Mouse (Mus musculus): ENCODE measurements at regions not wholly inside any gene's neighbourhood (a gene's known extent, or its start where the extent isn't known, plus 50 kb on each side); places are given as distances from the start of the nearest gene placed in this dataset.
A peak's percentile ranks its signal among the peaks of the same experiment; 100 is the strongest.

DNA sequence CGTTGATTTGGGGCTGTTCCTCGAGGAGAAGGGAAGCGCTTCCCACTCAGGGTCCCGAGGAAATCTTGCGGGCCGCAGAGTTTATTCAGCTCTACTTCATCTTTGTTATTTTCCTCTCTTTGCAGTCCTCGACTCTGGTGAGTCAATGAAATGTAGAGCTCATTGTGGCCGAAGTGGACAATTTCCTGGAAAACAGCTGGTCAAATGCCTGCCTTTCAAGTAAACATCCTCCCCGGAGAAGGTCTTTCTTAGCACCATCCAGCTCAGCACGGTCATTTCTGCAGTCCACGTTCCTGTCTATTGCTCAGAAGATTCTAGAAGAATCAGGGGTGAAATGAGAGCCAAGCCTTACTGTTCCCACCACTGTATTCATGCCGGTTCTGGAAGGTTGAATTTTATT is 133.0 kb downstream of the Bcas1 start:
- DNase-seq: no peak

DNA sequence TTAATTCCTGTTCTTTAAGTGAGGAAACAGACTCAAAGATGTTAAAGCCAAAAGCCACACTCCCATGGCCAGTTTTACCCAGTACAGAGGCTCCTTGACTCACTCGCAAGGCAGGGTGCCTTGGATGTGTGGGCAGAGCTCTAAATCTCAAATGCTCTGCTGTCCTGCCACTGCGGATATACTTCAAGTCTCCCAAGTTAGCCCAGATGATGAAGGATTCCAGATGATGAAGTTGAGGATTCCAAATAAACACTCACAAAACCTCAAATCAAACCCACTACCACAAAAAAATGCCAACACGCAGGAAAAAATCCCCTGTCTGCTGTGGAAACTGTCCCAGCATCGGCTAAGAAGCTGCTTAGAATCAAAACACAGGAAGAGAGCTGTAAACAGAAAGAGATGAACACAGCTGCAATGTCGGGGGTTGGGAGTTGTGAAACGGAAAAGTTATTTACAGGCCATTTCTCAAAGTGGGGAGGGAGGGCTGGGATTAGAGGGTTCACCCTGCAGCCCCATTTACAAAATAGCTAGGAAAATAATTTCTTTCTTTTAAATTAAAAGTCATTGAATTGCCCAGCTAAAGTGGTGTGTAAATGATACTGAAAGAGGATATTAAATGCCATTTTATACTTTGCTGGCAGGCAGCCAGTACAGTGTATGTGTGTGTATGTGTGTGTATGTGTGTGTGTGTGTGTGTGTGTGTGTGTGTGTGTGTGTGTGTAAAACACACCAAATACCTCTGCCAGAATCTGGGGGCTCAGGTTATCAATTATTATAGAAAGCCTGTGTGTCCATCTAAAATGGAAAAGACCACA is 135.6 kb downstream of the Bcas1 start:
- DNase-seq: no peak

DNA sequence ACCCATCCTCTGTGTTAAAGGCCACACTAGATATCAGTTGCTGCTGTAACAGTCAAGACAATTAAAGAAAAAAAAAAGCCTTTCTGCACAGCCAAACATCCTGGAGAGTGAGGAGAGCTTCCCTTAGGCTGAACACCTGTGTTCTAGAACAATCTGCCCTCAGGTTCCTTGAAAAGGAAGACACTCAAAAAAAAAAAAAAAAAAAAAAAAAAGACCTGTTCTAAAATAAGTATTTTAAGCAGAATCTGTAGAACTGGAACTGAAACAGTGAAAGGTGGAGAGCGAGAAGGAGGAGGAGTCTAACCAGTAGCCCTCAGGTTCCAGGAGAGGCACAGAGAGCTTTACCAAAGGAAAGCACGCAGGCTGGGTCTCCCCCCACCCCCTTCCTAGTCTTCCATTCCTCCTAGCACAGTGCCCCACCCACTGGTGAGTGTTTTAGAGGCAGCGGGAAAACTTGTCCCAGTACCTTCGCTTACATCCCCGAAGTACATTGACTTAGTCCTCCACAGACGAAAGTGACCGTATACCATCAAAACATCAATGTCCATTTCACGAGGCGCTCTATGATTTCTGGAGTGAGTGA is 138.2 kb downstream of the Bcas1 start:
- no peak for DNase-seq

DNA sequence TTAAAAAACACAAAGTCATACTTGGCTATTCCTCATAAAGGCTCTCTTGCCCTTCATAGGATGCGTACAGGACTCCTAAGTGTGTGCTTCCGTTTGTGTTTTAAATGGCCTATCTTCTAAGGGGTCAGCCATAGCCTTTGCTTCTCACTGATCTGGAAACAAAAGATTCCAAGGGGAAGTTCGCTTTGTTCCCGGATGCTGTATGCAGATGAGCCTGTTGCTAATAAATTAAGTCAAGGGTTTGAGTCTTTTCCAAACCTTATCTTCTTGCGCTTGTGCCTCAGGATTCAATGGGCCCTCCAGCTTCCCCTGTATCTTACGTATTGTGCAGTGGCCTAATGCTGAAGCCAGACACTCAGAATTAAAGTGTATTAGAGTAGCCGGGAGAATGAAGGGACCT is 138.9 kb downstream of the Bcas1 start:
- no peak for DNase-seq

DNA sequence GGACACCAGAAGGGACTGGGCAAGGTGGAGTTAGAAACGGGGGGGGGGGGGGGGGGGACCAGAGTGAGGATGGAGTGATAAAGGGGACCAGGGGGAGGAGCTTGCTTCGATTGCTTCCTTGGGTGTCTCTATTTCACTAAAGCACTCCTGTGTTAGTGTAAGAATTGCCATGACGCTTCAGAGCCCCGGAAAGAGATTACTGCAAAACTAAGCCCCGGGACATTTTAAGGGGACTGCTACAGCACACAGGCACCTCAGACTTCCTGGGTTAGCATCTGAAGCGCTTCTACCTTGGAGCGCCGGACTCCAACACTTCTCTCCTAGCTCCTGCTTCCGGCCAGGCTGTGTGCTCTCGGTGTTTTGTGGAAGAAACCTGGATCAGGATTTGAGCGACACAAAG is 139.4 kb downstream of the Bcas1 start:
- DNase-seq: no peak

DNA sequence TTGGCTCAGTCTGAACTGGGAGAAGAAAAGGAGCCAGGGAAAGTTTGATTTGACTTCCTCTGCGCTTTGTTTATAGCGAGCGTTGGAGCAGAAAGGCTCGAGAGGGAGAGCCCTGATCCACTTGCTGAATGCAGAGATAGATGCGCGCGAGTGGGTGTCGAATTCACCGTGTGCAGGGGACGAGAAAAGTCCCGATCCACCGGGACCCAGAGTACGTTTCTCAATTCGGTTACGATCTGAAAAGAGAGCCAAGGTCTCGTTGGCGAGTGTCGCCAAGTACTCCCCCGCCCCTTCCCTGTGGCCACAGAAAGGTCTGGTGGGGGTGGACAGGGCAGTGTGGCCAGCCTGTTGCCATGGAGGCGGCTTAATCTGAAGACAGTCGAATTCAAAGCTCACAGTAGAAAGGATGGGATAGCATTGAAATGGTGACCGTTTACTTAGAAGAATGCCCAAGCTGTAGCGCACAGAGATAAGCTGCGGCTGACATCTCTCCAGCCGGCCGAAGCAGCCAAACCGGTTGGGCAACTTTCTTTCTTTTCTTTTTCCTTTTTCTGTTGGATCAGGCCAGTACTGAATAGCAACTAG is 139.5 kb upstream of the Zfp217 start:
- peak; percentile 47 for DNase-seq

DNA sequence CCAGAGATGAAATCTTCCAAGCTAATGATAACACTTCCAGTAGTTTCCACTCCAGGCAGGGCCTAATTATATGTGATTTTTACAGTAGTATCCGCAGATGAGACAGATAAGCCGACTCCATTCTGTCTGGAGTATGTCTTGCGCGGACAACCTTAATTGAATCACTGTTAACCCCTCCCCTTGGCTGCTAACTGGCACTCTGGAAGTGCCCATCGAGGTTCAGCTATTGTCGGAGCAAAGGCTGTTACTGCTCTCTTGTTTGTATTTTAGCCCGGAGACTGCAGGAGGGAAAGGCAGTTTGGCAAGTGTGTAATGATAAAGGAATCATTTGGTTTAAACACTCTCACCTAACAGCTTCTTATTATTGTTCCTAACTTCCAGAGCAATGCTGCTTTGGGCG is 138.9 kb upstream of the Zfp217 start:
- no peak for DNase-seq

DNA sequence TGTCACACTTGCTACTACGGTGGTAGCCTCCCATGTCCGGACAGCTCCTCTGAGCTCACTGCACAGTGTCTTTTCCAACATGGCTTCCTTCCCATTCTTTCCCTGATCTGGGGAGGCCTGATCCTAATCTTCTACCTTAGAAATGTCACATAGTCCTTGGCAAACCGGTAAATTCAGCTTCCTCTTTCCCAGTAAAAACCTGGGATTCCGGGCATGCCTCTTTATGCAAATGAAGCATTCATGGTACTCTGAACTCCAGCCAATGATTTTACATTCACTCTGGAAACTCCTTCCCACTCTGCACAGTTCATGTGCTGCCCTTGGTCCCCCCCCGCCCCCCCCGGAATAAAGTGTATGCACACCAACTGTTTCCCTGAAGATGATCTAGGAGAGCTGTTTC is 134.6 kb upstream of the Zfp217 start:
- no peak for DNase-seq

DNA sequence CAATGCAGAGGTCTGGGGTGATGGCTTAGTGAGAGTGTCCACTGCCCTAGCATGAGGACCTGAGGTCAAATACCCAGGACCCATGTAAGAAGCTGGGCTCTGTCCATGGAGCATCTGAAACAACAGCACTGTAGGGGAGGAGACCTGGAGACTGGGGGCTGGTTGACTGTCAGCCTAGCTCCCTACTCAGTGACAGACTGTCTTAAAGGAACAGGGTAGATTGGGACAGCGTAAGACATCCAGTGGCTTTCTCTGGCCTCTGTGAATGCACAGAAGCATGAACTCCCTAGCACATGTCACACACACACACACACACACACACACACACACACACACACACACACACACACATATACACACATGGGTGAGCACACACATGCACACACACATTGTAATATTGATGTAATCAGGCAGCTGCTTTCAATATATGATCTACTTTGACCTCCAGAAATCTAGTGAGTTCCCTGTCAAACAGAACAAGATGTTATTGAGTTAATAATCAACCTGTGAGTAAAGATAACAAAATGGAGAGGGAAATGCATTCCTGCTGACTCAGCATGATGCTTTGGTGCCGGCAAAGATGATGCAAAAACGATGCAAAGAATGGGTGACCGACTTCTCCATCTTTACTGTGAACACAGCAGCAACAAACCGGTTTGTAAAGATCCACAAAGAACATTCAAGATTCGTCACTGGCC is 133.6 kb upstream of the Zfp217 start:
- no peak for DNase-seq

DNA sequence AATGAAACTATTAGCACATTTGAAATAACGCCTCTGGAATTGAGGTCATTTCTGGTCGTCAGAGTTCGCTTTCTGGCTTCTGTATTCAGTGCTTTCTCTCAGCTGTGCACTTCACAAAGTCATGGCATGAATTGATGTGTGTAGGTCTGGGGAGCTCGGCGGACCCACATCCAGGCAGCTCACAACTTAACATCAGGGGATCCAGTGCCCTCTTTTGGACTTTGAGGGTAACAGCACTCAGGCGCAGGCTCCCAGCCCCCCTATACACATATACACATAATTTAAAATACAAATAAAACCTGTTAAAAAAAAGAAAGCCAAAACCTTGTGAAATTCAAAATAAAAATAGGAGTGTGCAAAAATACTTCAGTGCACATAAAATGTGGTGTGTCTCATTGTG is 132.8 kb upstream of the Zfp217 start:
- DNase-seq: no peak

DNA sequence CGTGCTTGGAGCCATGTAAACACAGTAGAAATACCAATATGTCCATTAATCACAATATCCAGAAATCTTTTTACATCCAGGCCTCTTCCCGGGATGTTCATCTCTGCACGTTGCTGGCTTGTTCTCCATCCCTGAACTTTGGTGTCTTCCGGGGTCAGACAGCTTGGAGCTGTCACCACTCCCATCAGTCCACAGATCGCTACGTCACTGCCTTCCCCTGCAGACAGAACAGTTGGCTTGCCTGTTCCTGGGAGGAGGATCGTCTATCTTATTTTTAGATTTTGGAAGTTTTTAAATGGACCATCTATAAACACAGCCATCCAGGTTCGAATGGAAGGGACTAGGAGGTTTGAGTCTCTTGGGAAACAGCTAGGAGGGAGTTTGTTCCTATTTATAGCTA is 130.0 kb upstream of the Zfp217 start:
- no peak for DNase-seq

DNA sequence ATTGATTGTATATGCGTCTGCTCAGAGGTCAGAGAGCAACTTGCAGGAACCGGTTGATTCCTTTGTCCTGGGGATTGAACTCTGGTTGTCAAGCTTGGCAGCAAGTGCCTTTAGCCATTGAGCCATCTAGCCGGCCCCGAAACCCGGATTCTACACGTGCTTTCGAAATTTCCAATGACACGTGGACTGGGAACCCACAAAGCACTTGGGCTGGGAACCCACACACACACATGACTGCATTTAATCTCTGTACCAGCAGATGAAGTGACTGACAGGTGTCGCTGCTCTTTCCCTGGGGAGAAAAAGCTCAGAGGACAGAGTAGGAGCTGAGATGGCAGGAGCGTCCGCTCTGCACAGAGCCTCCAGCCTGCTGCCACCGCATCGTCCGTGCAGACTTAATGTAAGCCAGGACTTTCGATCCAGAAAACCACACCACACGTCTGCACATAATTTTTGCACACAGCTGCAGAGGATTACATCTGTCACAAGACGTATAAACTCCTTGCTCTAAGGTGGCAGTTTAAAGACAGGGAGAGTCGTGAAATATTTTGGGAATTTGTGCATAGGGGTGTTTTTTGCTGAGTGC is 129.4 kb upstream of the Zfp217 start:
- DNase-seq: no peak

DNA sequence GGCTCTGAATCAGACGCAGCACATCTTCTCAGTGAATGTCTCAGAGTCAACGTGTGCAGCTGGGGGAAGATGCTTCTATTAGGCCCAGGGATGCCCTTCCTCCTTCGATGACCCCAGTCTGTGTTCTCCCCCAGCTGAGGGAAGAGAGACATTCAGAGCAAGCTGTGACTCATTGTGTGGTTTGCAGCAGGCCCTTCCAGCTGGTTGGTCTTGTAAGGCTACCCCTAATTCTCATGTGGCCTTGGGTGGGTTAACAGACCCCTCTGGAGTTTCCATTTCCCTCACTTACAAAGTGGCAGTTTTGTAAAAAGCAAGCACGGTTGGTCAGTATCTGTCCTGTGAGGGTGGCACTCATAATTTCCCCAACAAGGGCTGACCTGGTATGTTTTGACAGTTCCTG is 127.8 kb upstream of the Zfp217 start:
- no peak for DNase-seq

DNA sequence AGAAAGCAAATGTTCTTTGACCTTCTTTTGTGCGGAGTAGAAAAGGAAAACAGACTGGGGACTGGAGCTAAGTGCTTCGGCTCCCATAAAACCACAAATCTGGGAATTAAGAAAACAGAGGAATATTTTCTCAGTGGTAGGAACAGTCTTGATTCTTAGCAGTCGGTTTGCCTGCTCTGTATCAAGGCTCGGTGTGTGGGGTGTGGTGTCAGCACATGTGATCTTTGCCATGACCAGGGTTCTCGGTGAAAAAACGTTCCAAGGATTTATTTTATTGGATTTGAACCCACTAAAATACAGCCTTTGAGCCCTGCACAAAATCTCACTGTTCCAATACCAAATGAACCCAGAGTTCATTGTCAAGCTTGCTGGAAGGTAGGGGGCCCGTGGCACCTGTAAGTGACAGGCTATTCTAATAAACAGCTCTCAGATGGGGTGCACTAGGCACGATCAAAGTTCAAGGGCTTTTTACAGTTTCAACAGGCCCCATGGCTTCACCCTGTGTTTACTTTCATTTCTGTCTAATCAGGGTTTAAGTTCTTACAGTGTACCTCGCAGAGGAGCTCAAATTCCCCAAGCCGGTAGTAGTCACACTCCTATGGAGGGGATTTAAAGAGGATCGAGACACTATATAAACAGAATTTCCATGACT is 122.1 kb upstream of the Zfp217 start:
- no peak for DNase-seq

DNA sequence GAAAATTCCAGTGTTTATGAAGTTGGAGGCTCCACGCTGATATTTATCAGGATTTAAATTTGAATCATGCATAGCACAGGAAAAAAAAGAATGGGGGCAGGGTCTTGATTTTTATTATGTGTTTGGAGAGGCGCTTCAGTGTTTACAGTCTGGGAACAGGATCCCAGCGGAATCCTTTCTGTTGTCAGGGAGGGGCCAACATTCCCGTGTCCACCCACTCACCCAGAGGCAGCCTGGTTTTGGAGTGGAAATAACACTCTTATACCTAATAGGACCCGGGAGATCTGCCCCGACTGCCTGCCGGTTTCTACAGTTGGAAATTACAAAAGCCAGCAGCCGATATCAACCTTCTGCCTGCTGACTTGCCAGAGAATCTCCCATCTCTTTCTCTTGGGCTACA is 120.2 kb upstream of the Zfp217 start:
- DNase-seq: no peak

DNA sequence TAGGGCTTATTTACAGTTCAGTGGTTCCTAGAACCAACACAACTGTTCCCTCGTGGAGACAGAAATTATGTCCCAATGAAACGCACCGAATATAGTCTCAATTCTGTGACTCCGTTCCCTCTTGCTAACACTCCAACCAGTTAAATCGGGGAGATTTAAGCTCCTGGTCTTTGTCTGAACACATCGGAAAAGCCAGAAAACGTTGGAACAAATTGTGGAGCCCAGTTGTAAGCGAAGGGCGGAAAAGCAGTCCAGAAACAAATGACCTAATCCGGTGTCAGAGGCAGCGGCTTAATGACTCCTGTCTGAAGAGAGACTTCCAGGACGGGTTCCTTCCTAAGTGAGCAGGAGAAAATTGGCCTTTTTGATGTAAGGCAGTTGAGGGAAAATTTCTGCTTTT is 119.2 kb upstream of the Zfp217 start:
- no peak for DNase-seq

DNA sequence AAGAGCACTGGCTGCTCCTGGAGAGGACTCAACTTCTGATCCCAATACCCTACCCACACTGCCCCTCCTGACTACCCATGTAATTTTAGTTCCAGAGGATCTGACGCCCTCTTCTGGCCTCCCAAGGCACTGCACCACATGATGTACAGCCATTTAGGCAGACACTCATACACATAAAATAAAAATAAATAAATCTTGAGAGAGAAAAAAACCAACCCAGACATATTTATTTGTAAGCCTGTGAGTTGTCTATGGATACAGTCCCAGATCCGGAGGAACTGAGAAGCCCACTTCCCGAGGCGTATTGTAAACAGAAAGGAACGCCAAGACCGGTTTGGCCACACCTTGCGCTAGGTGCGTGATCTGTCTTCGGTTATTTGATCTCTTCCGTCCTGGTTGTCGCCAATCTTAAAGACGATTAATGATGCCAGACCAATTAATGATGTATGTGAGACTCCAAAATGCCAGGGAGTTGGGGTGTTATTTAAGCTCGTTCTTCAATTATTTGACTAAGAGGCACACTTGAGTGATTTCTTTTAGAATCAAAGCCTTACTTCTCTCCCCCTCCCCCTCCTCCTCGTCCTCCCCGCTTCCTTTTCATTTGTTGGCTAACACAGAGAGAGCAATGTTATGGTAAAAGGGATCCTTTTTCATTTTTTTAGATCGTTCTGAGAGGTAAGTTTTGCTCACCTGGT is 118.7 kb upstream of the Zfp217 start:
- DNase-seq: no peak

DNA sequence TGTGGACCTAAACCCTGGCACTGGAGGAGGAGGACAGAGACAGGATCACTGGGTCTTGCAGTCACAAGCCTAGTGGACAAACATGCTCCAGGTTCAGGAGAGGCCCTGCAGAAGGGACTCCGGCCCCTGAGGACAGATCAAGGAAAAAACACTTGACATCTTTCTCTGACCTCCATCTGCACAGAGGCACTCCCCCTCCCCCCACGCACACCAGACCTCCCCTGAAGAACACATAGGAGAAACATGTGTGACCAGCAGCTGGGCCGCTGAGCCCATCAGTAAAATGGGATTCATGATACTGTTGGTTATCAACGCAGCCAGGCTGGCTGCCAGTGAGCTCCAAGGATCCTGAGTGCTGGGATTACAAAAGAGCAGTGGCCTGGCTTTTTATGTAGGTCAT is 115.7 kb upstream of the Zfp217 start:
- no peak for DNase-seq

DNA sequence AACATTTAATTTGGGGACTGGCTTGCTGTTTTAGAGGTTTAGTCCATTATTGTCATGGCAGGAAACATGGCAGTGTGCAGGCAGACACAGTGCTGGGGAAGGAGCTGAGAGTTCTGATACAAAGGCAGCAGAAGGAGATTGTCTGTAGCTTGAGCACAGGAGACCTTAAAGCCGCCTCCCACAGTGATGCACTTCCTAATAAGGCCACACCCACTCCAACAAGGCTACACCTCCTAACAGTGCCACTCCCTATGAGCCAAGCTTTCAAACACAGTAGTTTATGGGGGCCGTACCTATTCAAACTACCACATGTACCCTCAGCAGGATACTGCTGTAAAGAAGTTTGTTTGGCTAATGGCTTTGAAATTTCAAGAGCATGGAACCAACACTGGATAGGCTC is 113.3 kb upstream of the Zfp217 start:
- DNase-seq: no peak

DNA sequence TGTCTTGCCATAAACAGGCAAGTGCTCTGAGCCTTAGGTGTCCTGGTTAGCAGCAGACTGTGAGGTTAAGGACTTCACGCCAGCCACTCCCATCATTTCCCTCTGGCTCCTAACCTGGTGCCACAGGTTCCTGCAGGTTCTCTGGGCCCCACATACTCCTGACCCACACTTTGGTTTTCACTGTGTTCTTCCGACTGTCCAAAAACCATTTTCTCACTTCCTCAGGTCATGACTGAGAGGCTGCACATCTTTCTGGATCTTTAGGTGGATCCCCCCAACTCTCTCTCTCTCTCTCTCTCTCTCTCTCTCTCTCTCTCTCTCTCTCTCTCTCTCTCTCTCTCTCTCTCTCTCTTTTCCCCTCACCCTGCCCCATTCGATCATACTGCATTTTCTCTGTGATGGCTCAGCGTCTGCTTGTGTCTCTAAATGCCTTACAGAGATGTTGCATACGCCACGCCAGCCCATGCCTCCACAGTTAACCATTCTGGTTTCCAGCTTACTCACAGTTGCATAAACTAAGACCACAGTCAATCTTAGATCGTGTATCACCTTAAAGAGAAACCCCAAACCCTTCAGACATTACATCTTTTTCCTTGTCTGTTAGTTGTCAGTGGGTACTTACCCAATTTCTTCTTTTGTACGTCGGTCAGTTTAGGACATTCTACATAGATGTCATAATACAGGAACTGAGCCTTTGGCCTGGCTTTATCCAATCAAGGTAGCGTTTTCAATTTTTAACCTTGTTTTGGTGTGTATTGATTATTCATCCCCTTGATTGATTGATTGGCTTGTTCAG is 112.0 kb upstream of the Zfp217 start:
- no peak for DNase-seq

DNA sequence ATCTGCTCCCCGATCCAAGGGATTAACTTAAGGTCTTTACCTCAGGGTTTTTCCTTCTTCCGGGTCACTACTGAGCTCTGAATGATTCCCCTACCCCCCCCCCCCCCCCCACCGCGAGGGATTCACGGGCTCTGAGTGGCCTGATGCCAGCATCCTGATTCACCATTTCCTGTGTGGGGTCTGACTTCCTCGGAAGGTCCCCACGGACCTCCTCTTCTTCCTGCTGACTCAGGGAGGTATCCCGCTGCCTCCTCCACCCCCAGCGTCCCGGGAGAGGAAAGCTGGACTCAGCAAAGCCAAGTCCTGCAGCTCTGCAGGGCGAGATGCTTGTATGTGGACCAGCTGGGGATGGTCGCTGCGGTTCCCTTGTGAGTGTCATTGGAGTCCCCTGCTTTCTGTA is 110.5 kb upstream of the Zfp217 start:
- DNase-seq: no peak

Measured in right cerebral cortex, postnatal 25 days (tissue).